Mouse (Mus musculus): ENCODE measurements around the gene Nell1. TPM values are rescaled to one million over a fixed set of nuclear protein-coding genes. Genes with fewer than 3 reads are reported as not detected.
"Not testable (repeated sequence)": the region's sequence is repeated elsewhere in the genome, so short reads cannot be mapped to it uniquely, and the experiment has no call there.

The Nell1 gene
- polyA plus RNA-seq (2012; rRNA removed): 0.18 and 0.31 TPM in 2 replicates

GRCm38 (mm10) chr7:49974841-49975440, at the start of gene Nell1:
TSS of gene Nell1 (plus strand) at chr7:49974864.
- DNase-seq (ENCODE audit: low spot score): no peak

GRCm38 (mm10) chr7:49928571-49928970, 46.1 kb upstream of the Nell1 start:
- DNase-seq (ENCODE audit: low spot score): no peak

GRCm38 (mm10) chr7:49929999-49930398, 44.7 kb upstream of the Nell1 start:
- no peak for DNase-seq (ENCODE audit: low spot score)

- not testable (repeated sequence) for DNase-seq (ENCODE audit: low spot score)
Observed at GRCm38 (mm10) chr7:49933386-49934115, 41.1 kb upstream of the Nell1 start.

GRCm38 (mm10) chr7:49936821-49937220, 37.8 kb upstream of the Nell1 start:
- no peak for DNase-seq (ENCODE audit: low spot score)

- DNase-seq (ENCODE audit: low spot score): no peak
Observed at GRCm38 (mm10) chr7:49942023-49942422, 32.6 kb upstream of the Nell1 start.

GRCm38 (mm10) chr7:49942490-49942889, 32.2 kb upstream of the Nell1 start:
- no peak for DNase-seq (ENCODE audit: low spot score)

- no peak for DNase-seq (ENCODE audit: low spot score)
Observed at GRCm38 (mm10) chr7:49946691-49947090, 28.0 kb upstream of the Nell1 start.

- no peak for DNase-seq (ENCODE audit: low spot score)
Observed at GRCm38 (mm10) chr7:49953546-49954181, 21.0 kb upstream of the Nell1 start.

- DNase-seq (ENCODE audit: low spot score): no peak
Observed at GRCm38 (mm10) chr7:49954834-49955233, 19.8 kb upstream of the Nell1 start.

- DNase-seq (ENCODE audit: low spot score): no peak
Observed at GRCm38 (mm10) chr7:49957142-49957541, 17.5 kb upstream of the Nell1 start.

GRCm38 (mm10) chr7:49963764-49964163, 10.9 kb upstream of the Nell1 start:
- DNase-seq (ENCODE audit: low spot score): no peak

- DNase-seq (ENCODE audit: low spot score): no peak
Observed at GRCm38 (mm10) chr7:49969516-49969915, 5.1 kb upstream of the Nell1 start.

GRCm38 (mm10) chr7:49975441-49976121, 917 bp downstream of the Nell1 start:
- no peak for DNase-seq (ENCODE audit: low spot score)

- DNase-seq (ENCODE audit: low spot score): no peak
Observed at GRCm38 (mm10) chr7:49981511-49982227, 7.0 kb downstream of the Nell1 start.

GRCm38 (mm10) chr7:49984698-49985097, 10.0 kb downstream of the Nell1 start:
- no peak for DNase-seq (ENCODE audit: low spot score)

GRCm38 (mm10) chr7:49985947-49986346, 11.3 kb downstream of the Nell1 start:
- DNase-seq (ENCODE audit: low spot score): no peak

GRCm38 (mm10) chr7:49999321-49999720, 24.7 kb downstream of the Nell1 start:
- DNase-seq (ENCODE audit: low spot score): no peak

GRCm38 (mm10) chr7:50005268-50005667, 30.6 kb downstream of the Nell1 start:
- no peak for DNase-seq (ENCODE audit: low spot score)

- DNase-seq (ENCODE audit: low spot score): no peak
Observed at GRCm38 (mm10) chr7:50035187-50036153, 60.8 kb downstream of the Nell1 start.

GRCm38 (mm10) chr7:50041112-50041511, 66.4 kb downstream of the Nell1 start:
- DNase-seq (ENCODE audit: low spot score): no peak

All from urinary bladder, adult 2 months (tissue).